Mouse (Mus musculus): ENCODE data around the gene Elf5. TPM values are rescaled to one million over a fixed set of nuclear protein-coding genes. Genes with fewer than 3 reads are reported as not detected.

The Elf5 gene
- polyA plus RNA-seq, 1 experiment from 2014 or later = 3.3 TPM

DNA sequence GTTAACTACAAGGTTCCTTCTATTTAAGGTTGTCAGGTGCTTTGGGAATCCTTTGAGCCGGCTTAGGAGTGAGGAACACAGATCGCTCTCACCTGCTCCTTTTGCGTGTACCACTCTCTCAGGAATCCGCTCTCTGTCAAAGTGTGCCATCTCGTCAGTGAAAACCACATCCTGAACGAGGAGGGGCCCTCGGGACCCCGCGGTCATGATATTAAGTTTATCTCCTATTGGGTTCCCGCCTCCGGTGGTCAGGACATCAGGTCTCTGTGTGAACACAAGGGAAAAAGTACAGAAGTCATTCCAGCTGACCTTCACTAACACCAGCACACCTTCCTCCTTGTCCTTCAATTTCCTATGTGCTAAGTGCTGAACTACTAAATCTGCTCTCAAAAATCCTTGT is 65.2 kb downstream of the Elf5 start:
- Histone ChIP-seq H3K9ac (ENCODE audit: low read length) (no peak overlapping the region), H3K4me2 (ENCODE audit: low read depth, low read length) (no peak overlapping the region), H3K27me3 (ENCODE audit: control insufficient read depth, insufficient read depth, low read length) (no peaks in the 10 kb centered on the region), H3K36me3 (ENCODE audit: control insufficient read depth, insufficient read depth, low read length) (peaks cover 5% of the 10 kb centered on the region; the same call in 1 of the 2 replicates), H3K4me3 (replicated peaks; ENCODE audit: low read length) (no peak overlapping the region), H3K27ac (ENCODE audit: low read length) (no peak overlapping the region), H3K4me1 (ENCODE audit: control insufficient read depth, insufficient read depth, low read length) (peaks cover 5% of the 10 kb centered on the region; the same call in 1 of the 2 replicates), H3K9me3 (replicated peaks; ENCODE audit: control insufficient read depth, low read length) (no peaks in the 10 kb centered on the region)
- 83% methylated on average over 11 of the region's 11 CpGs for WGBS
- no peak for ATAC-seq (ENCODE audit: insufficient read depth, low FRiP score)

DNA sequence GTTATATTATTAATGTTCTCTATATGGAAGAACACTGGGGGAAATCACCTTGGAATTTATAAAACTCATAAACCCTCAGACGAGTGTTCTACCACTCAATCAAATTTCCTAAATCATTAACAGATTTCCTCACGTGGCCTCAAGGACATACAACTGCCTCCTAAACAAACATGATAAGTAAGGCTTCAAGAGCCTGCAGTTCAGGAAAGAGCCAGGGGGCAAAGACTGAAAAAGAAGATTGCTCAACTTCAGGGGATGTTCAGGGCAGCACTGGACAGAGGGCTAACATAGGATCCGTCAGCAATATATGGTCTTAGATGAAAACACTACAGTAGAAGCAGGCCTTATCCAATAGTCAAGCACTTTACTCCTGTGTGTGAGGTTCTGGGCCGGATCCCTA is 66.0 kb downstream of the Elf5 start:
- 64% methylated on average over 4 of the region's 4 CpGs for WGBS
- Histone ChIP-seq H3K27ac (ENCODE audit: low read length) (no peak overlapping the region), H3K36me3 (ENCODE audit: control insufficient read depth, insufficient read depth, low read length) (peaks cover 5% of the 10 kb centered on the region; the same call in 1 of the 2 replicates), H3K27me3 (ENCODE audit: control insufficient read depth, insufficient read depth, low read length) (no peaks in the 10 kb centered on the region), H3K4me3 (replicated peaks; ENCODE audit: low read length) (no peak overlapping the region), H3K9ac (ENCODE audit: low read length) (no peak overlapping the region), H3K4me2 (ENCODE audit: low read depth, low read length) (no peak overlapping the region), H3K4me1 (ENCODE audit: control insufficient read depth, insufficient read depth, low read length) (peaks cover 5% of the 10 kb centered on the region; the same call in 1 of the 2 replicates), H3K9me3 (replicated peaks; ENCODE audit: control insufficient read depth, low read length) (no peaks in the 10 kb centered on the region)
- peak; percentile 62; the same call in 1 of the 2 replicates for ATAC-seq (ENCODE audit: insufficient read depth, low FRiP score)

GRCm38 (mm10) chr2:103478326-103478725 is 66.8 kb downstream of the Elf5 start:
- no peak overlapping the region for H3K27ac ChIP-seq (ENCODE audit: low read length)
- H3K9me3 ChIP-seq (replicated peaks; ENCODE audit: control insufficient read depth, low read length) = no peaks in the 10 kb centered on the region
- no peak overlapping the region for H3K9ac ChIP-seq (ENCODE audit: low read length)
- peaks cover 11% of the 10 kb centered on the region; the same call in 1 of the 2 replicates for H3K4me1 ChIP-seq (ENCODE audit: control insufficient read depth, insufficient read depth, low read length)
- peaks cover 5% of the 10 kb centered on the region; the same call in 1 of the 2 replicates for H3K36me3 ChIP-seq (ENCODE audit: control insufficient read depth, insufficient read depth, low read length)
- H3K27me3 ChIP-seq (ENCODE audit: control insufficient read depth, insufficient read depth, low read length) = no peaks in the 10 kb centered on the region
- no peak overlapping the region for H3K4me2 ChIP-seq (ENCODE audit: low read depth, low read length)
- H3K4me3 ChIP-seq (replicated peaks; ENCODE audit: low read length) = no peak overlapping the region
- 90% methylated on average over 3 of the region's 3 CpGs for WGBS
- no peak for ATAC-seq (ENCODE audit: insufficient read depth, low FRiP score)

- no peaks in the 10 kb centered on the region for H3K27me3 ChIP-seq (ENCODE audit: control insufficient read depth, insufficient read depth, low read length)
- no peak for ATAC-seq (ENCODE audit: insufficient read depth, low FRiP score)
- no peak overlapping the region for H3K9ac ChIP-seq (ENCODE audit: low read length)
- 83% methylated on average over 8 of the region's 8 CpGs for WGBS
- no peak overlapping the region for H3K27ac ChIP-seq (ENCODE audit: low read length)
- H3K36me3 ChIP-seq (ENCODE audit: control insufficient read depth, insufficient read depth, low read length) = no peaks in the 10 kb centered on the region
- no peaks in the 10 kb centered on the region for H3K9me3 ChIP-seq (replicated peaks; ENCODE audit: control insufficient read depth, low read length)
- H3K4me2 ChIP-seq (ENCODE audit: low read depth, low read length) = no peak overlapping the region
- H3K4me3 ChIP-seq (replicated peaks; ENCODE audit: low read length) = no peak overlapping the region
- peaks cover 22% of the 10 kb centered on the region for H3K4me1 ChIP-seq (ENCODE audit: control insufficient read depth, insufficient read depth, low read length)
Observed at GRCm38 (mm10) chr2:103480240-103480639, 68.8 kb downstream of the Elf5 start.

- Histone ChIP-seq H3K27ac (ENCODE audit: low read length) (no peak overlapping the region), H3K9me3 (replicated peaks; ENCODE audit: control insufficient read depth, low read length) (no peaks in the 10 kb centered on the region), H3K4me1 (ENCODE audit: control insufficient read depth, insufficient read depth, low read length) (peaks cover 22% of the 10 kb centered on the region), H3K4me2 (ENCODE audit: low read depth, low read length) (no peak overlapping the region), H3K4me3 (replicated peaks; ENCODE audit: low read length) (no peak overlapping the region), H3K36me3 (ENCODE audit: control insufficient read depth, insufficient read depth, low read length) (no peaks in the 10 kb centered on the region), H3K27me3 (ENCODE audit: control insufficient read depth, insufficient read depth, low read length) (no peaks in the 10 kb centered on the region), H3K9ac (ENCODE audit: low read length) (no peak overlapping the region)
- 90% methylated on average over 4 of the region's 4 CpGs for WGBS
- no peak for ATAC-seq (ENCODE audit: insufficient read depth, low FRiP score)
Observed at GRCm38 (mm10) chr2:103480871-103481270, 69.4 kb downstream of the Elf5 start.

GRCm38 (mm10) chr2:103481314-103482231 is 70.1 kb downstream of the Elf5 start:
- Histone ChIP-seq H3K4me1 (ENCODE audit: control insufficient read depth, insufficient read depth, low read length) (peaks cover 22% of the 10 kb centered on the region), H3K27me3 (ENCODE audit: control insufficient read depth, insufficient read depth, low read length) (no peaks in the 10 kb centered on the region), H3K4me3 (replicated peaks; ENCODE audit: low read length) (no peak overlapping the region), H3K4me2 (ENCODE audit: low read depth, low read length) (no peak overlapping the region), H3K36me3 (ENCODE audit: control insufficient read depth, insufficient read depth, low read length) (no peaks in the 10 kb centered on the region), H3K9ac (ENCODE audit: low read length) (no peak overlapping the region), H3K27ac (ENCODE audit: low read length) (no peak overlapping the region), H3K9me3 (replicated peaks; ENCODE audit: control insufficient read depth, low read length) (no peaks in the 10 kb centered on the region)
- ATAC-seq (ENCODE audit: insufficient read depth, low FRiP score) = no peak
- WGBS = 79% methylated on average over 11 of the region's 11 CpGs

DNA sequence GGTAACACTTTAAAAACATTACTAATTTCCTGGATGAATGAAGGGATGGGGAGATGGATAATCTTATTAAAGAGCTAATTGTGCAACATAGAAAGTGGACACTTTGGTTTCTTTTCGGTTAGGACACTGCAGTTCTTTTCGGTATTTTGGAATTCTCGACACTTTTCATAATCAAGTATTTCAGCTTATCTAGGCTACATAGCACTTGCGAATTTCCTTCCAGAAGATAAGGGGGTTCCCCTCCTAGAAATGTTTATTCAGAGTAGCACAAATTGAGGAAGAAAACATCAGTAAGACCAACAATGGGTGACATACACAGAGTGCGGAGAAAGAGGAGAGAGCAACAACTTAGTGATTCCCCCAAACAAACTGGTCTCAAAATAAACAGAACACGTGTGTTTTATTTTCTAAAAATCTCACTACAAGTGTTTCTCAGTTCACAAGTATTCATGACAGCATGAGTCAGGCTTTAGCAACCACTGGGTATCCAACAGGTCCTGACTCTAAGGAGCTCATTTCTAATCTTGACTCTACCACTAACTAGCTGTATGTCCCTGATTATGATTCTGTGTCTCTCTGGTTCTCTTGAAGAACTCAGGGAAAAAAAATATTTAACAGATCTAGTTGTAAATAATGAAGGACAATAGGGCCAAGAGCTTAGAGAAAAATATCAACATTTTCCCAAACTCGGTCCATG is 71.9 kb downstream of the Elf5 start:
- no peak for ATAC-seq (ENCODE audit: insufficient read depth, low FRiP score)
- Histone ChIP-seq H3K27me3 (ENCODE audit: control insufficient read depth, insufficient read depth, low read length) (no peaks in the 10 kb centered on the region), H3K4me3 (replicated peaks; ENCODE audit: low read length) (peak overlapping the region; percentile 78), H3K27ac (ENCODE audit: low read length) (no peak overlapping the region), H3K9ac (ENCODE audit: low read length) (0 out of 2 replicates have a peak overlapping the region, but pooled peaks have one; percentile 10), H3K4me2 (ENCODE audit: low read depth, low read length) (peak overlapping the region; percentile 89), H3K4me1 (ENCODE audit: control insufficient read depth, insufficient read depth, low read length) (peaks cover 22% of the 10 kb centered on the region), H3K9me3 (replicated peaks; ENCODE audit: control insufficient read depth, low read length) (no peaks in the 10 kb centered on the region), H3K36me3 (ENCODE audit: control insufficient read depth, insufficient read depth, low read length) (no peaks in the 10 kb centered on the region)
- 56% methylated on average over 7 of the region's 7 CpGs for WGBS

DNA sequence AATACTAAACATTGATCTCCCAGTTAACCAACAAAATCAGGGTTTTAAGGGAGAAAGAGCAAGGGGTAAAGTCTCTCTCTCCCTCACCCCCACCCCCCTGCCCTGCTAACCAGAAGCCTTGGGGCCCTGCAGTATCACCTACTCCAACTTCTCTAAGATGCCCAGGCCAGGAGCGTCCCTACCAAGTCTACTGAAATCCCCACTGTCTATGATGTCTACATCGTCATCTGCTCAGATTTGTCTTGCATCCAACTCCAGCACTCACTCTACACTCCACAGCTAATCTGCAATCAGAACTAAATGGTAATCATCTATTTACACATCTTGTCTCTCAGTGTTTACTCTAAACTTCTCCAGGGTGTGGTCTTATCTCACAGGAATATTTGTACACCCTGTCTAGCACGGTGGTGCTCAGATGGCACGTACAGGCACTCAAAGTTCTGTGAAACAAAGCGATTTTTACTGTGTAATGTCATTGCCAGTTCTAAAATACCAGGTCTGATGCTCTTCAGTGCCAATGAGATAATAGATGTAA is 72.6 kb downstream of the Elf5 start:
- Histone ChIP-seq H3K9ac (ENCODE audit: low read length) (peak overlapping the region; percentile 82), H3K4me2 (ENCODE audit: low read depth, low read length) (peak overlapping the region; percentile 89), H3K27ac (ENCODE audit: low read length) (peak overlapping the region; percentile 96), H3K36me3 (ENCODE audit: control insufficient read depth, insufficient read depth, low read length) (no peaks in the 10 kb centered on the region), H3K9me3 (replicated peaks; ENCODE audit: control insufficient read depth, low read length) (no peaks in the 10 kb centered on the region), H3K4me1 (ENCODE audit: control insufficient read depth, insufficient read depth, low read length) (peaks cover 22% of the 10 kb centered on the region), H3K27me3 (ENCODE audit: control insufficient read depth, insufficient read depth, low read length) (no peaks in the 10 kb centered on the region), H3K4me3 (replicated peaks; ENCODE audit: low read length) (peak overlapping the region; percentile 78)
- no peak for ATAC-seq (ENCODE audit: insufficient read depth, low FRiP score)
- 22% methylated on average over 5 of the region's 5 CpGs for WGBS
